Mouse (Mus musculus) macrophage (primary cell): ENCODE measurements around the gene Nhlrc3. TPM values are rescaled to one million over a fixed set of nuclear protein-coding genes. Genes with fewer than 3 reads are reported as not detected.

Experiments used
- H3K27ac ChIP-seq: fragments of 350-480 bp; formaldehyde crosslinking; 2 replicates; pipeline ENCODE4 v1.9.0; 2021
- H3K36me3 ChIP-seq: fragments of 350-480 bp; formaldehyde crosslinking; 2 replicates; pipeline ENCODE4 v1.9.0; 2021; ENCODE audit errors: inconsistent target
- H3K4me3 ChIP-seq: fragments of 350-480 bp; formaldehyde crosslinking; 2 replicates; pipeline ENCODE4 v1.9.0; 2021; ENCODE audit errors: inconsistent target
- H3K79me2 ChIP-seq: fragments of 350-480 bp; formaldehyde crosslinking; 2 replicates; pipeline ENCODE4 v1.9.0; 2021; ENCODE audit errors: inconsistent target
- WGBS: methylation state at CpG from one replicate; pipeline ENCODE4 v1.1.7; 2026; ENCODE audit warnings: inconsistent platforms; ENCODE audit not compliant: missing documents; 5-methylcytosine and 5-hydroxymethylcytosine counted together
- polyA plus RNA-seq: library from polyadenylated mRNA; stranded (reverse); fragments of 250-400 nt; gene quantifications from 3 replicates; pipeline ENCODE4 v1.2.4, GENCODE M21; 2018; ENCODE audit warnings: inconsistent platforms
- total RNA-seq, 78 experiments: library from RNA; depleted of rRNA; stranded (reverse); fragments of 250-400 nt; gene quantifications; 1 replicate in 9 of 78; 2 replicates in 24 of 78; 3 replicates in 43 of 78; 4 replicates in 2 of 78; pipeline ENCODE4 v1.2.4; 2018; ENCODE audit warnings: inconsistent platforms in 56 of 78

Nhlrc3 gene
- total RNA-seq (2018; cell fraction: chromatin; rRNA removed), result 100 to 1,000 TPM in 3 of 26 experiments, 10 to 100 TPM in 23; 37.2 to 137 (median 79.9) TPM
- total RNA-seq (2018; cell fraction: cytosol; rRNA removed), result 10 to 100 TPM; 20.5 to 64.6 (median 42.2) TPM
- total RNA-seq (2018; cell fraction: nucleus; rRNA removed), result 100 to 1,000 TPM in 11 of 26 experiments, 10 to 100 TPM in 15; 34.4 to 166 (median 96.6) TPM
- polyA plus RNA-seq, result 42.1 to 47.5 TPM (median 45.1 TPM) in 3 replicates

DNA sequence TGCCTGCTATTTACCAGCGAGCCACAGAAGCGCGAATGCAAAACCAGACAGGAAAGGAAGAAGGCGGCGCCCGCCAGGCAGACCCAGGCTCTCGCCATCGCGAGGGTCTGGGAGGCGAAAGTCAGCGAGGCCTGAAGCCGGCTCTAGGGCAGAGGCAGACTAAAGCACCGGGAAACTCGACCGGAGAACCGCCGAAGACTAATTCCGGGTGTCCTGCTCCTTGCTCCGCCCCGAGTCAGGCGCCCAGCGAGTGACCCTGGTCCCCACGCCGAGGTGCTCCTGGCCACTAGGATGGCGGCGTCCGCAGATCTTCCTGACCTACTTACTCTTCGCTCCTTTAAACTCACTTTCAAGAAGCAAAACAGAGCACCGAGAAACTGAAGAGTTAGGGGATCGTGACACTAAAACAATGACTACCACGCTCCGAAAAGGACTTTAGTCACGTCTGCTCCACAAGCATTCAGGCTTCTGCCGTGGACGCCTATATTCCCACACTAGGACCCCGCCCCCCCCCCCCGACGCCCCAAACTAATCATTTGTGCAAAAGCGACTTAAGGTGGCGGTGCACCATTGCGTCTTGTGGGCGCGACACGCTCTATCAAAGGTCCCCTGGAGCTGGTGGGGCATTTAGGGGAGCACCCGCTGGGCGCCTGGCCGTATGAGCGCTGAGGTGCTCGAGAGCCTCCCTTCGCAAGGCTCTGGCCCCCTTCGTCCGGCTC, at the start of gene Nhlrc3, which contains the start of gene Proser1:
TSS of gene Nhlrc3 (minus strand) at position 287 of the 719 bp plus-strand sequence.
TSS of gene Proser1 (plus strand) at position 621 of the 719 bp plus-strand sequence.
- peaks cover 12% of the 10 kb centered on the region for H3K36me3 ChIP-seq
- 2% methylated on average over 41 of the region's 52 CpGs for WGBS
- peak within 1 kb of the TSS; percentile 93 for H3K4me3 ChIP-seq
- H3K27ac ChIP-seq, result peak within 1 kb of the TSS; percentile 94
- H3K79me2 ChIP-seq, result peaks cover 86% of the 10 kb centered on the region

DNA sequence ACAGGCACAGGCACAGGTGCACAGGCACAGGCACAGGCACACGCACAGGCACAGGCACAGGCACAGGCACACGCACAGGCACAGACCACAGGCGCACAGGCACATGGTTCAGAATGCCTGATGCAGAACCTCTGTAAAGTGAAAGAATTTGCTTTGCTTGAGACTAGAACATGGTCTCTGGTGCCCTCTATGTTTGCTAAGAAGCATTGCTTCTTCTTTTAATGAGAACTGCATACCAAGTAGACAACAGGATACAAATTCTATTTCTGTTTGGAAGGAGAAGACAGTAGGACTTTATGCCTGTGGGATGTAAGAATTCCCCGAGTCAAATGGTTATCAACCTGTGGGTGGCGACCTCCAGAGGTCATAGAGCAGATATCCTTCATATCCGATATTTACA, 39.3 kb upstream of the Nhlrc3 start:
- no peaks in the 10 kb centered on the region for H3K79me2 ChIP-seq
- H3K27ac ChIP-seq, result no peak overlapping the region
- H3K4me3 ChIP-seq, result no peak overlapping the region
- H3K36me3 ChIP-seq, result no peaks in the 10 kb centered on the region
- WGBS, result 63% methylated on average over 6 of the region's 6 CpGs

DNA sequence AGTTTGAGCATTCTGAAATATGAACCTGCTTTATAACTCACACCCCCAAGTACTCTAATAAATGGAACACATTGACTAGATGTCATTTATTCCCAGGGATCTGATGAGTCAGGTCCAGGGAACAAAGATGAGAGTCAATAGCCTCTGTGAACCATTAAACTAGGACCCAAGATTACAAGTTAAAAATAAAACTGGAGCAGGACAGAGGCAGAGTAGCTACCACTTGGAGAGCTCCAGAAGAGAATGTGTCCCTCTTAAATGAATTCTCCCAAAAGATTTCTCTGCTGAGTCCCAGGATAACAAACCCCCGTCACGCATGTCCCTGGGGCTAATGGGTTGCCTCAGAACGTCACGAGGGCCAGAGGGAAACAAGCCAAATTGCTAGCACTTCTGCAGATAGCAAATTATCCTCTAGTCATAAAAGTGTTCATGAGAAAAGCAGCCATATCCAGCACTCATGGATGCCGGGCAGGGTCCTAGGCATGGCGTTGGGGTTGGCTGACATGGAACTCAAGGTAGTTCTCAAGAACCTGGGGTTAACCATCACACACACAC, 35.3 kb upstream of the Nhlrc3 start:
- no peaks in the 10 kb centered on the region for H3K79me2 ChIP-seq
- no peak overlapping the region for H3K27ac ChIP-seq
- 95% methylated on average over 6 of the region's 6 CpGs for WGBS
- H3K36me3 ChIP-seq, result no peaks in the 10 kb centered on the region
- H3K4me3 ChIP-seq, result no peak overlapping the region

DNA sequence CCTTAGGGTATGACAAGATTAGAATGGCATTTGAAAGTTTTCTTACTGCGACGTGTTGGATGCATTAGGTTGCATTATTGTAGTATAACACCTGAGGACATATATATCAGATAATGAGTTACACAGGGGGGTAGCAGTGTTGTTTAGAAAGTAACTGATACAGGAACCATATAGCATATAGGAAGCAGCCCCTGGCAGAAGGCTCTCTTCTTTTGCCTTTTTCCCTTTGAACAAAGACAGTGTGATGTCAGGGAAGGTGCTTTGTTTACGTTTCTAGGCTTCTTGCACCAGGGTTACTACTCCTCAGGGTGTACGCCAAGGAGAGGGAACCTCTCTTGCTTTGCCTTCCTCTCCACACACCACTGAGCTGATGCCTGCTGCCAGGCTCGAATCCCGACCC, 25.2 kb upstream of the Nhlrc3 start, which contains the start of gene Stoml3:
TSS of gene Stoml3 (plus strand) at position 301 of the 400 bp plus-strand sequence.
- Histone ChIP-seq H3K4me3 (no peak within 1 kb of the TSS), H3K79me2 (no peaks in the 10 kb centered on the region), H3K27ac (no peak within 1 kb of the TSS), H3K36me3 (no peaks in the 10 kb centered on the region)
- 93% methylated on average over 6 of the region's 6 CpGs for WGBS

GRCm38 (mm10) chr3:53486996-53487576, 24.0 kb upstream of the Nhlrc3 start:
- Histone ChIP-seq H3K4me3 (no peak overlapping the region), H3K36me3 (no peaks in the 10 kb centered on the region), H3K27ac (no peak overlapping the region), H3K79me2 (no peaks in the 10 kb centered on the region)
- whole genome bisulfite sequencing, result 49% methylated on average over 9 of the region's 9 CpGs

GRCm38 (mm10) chr3:53486561-53486960, 23.4 kb upstream of the Nhlrc3 start:
- no peaks in the 10 kb centered on the region for H3K79me2 ChIP-seq
- H3K27ac ChIP-seq, result no peak overlapping the region
- H3K36me3 ChIP-seq, result no peaks in the 10 kb centered on the region; the same call in 1 of the 2 replicates
- no peak overlapping the region for H3K4me3 ChIP-seq
- WGBS, result 92% methylated on average over 9 of the region's 10 CpGs

DNA sequence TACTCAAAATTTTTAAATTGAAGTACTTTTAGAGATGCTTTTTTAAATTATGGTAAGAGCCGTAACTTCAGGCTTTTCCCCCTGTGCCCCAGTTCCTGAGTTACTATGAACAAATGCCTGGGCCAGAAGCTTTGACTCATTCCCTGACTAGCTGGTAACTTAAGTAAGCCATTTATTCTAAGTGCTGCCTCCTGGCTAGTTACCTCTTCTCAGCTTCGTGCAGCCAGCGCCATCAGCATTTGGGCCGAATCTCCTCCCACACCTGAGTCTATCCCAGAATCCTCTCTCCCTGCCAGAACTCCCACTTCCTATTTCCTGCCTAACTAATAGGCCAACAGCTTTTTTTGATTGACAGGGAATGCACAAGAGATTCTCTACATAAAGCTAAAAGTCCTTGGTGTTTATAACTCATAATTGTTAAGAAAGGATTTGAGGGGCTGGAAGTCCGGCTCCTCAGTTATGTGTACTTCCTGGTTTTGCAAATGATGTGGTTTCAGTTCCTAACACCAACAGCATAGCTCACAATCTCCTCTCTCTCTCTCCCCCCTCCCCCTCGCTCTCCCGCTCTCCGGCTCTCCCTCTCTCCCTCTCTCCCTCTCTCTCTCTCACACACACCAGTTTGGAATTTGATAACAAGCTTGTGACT, 20.4 kb upstream of the Nhlrc3 start:
- peaks cover 11% of the 10 kb centered on the region; the same call in 1 of the 2 replicates for H3K36me3 ChIP-seq
- H3K79me2 ChIP-seq, result no peaks in the 10 kb centered on the region
- 31% methylated on average over 8 of the region's 8 CpGs for WGBS
- no peak overlapping the region for H3K4me3 ChIP-seq
- peak overlapping the region; percentile 22; the same call in 1 of the 2 replicates for H3K27ac ChIP-seq

- WGBS, result 95% methylated on average over 17 of the region's 30 CpGs
Observed at GRCm38 (mm10) chr3:53478419-53479046, 15.4 kb upstream of the Nhlrc3 start.

GRCm38 (mm10) chr3:53477468-53477867, 14.3 kb upstream of the Nhlrc3 start:
- H3K79me2 ChIP-seq, result no peaks in the 10 kb centered on the region
- WGBS, result 98% methylated on average over 13 of the region's 17 CpGs
- H3K36me3 ChIP-seq, result peaks cover 68% of the 10 kb centered on the region
- no peak overlapping the region for H3K4me3 ChIP-seq
- H3K27ac ChIP-seq, result no peak overlapping the region

More at GRCm38 (mm10) chr3:53478419-53479046, 15.4 kb upstream of the Nhlrc3 start:
- H3K4me3 ChIP-seq, result no peak overlapping the region
- no peak overlapping the region for H3K27ac ChIP-seq
- no peaks in the 10 kb centered on the region for H3K79me2 ChIP-seq
- peaks cover 57% of the 10 kb centered on the region for H3K36me3 ChIP-seq

- H3K36me3 ChIP-seq, result peaks cover 84% of the 10 kb centered on the region
- H3K79me2 ChIP-seq, result peaks cover 1% of the 10 kb centered on the region; the same call in 1 of the 2 replicates
- 71% methylated on average over 6 of the region's 6 CpGs for WGBS
- no peak overlapping the region for H3K4me3 ChIP-seq
- H3K27ac ChIP-seq, result no peak overlapping the region
Observed at GRCm38 (mm10) chr3:53475889-53476288, 12.8 kb upstream of the Nhlrc3 start.

DNA sequence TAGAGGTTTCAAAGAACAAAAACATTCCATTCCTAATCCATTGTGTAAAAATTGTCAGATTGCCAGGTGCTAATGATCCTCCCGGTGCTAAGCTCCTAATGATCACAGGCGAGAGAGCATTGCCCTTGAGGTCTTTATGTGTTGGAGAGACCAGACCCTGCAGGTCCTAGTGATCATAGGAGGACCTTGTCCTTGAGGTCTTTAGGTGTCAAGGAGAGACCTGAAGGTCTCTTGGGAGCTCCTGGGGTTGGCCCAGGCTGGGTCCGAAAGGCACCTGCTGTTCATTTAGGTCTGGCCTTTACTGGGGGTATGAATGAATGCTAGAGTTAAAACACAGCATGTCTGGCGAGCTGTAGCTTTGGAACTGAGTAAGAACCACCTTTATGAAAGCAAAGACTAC, 11.0 kb upstream of the Nhlrc3 start:
- peaks cover 18% of the 10 kb centered on the region for H3K79me2 ChIP-seq
- H3K36me3 ChIP-seq, result peaks cover 80% of the 10 kb centered on the region
- H3K27ac ChIP-seq, result no peak overlapping the region
- no peak overlapping the region for H3K4me3 ChIP-seq
- 94% methylated on average over 4 of the region's 4 CpGs for WGBS

GRCm38 (mm10) chr3:53472061-53472460, 8.9 kb upstream of the Nhlrc3 start:
- H3K36me3 ChIP-seq, result peaks cover 66% of the 10 kb centered on the region
- no peak overlapping the region for H3K27ac ChIP-seq
- H3K4me3 ChIP-seq, result no peak overlapping the region
- H3K79me2 ChIP-seq, result peaks cover 39% of the 10 kb centered on the region
- WGBS, result 95% methylated on average over 5 of the region's 5 CpGs

DNA sequence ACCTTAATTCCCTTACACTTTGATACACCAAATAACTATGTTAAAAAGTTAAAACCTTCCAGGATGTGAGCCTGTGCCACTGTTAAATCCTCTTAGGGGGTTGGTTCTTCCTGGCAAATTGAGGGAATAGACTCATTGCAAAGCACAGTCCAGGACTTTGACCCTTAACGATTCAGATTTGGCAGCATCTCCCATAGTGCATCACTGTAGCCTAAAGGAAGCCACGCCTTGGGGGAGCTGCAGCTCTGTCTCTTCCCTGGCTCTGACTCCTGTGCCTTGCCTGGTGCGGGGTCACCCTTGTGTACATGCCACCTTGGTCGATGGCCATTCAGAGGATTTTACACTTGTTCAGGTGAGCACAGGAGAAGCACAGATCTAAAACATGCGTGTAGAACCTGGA, 6.5 kb upstream of the Nhlrc3 start:
- Histone ChIP-seq H3K79me2 (peaks cover 63% of the 10 kb centered on the region), H3K4me3 (no peak overlapping the region), H3K36me3 (peaks cover 45% of the 10 kb centered on the region), H3K27ac (no peak overlapping the region)
- WGBS, result 92% methylated on average over 5 of the region's 5 CpGs

- WGBS, result 97% methylated on average over 3 of the region's 5 CpGs
- no peak overlapping the region for H3K27ac ChIP-seq
- H3K4me3 ChIP-seq, result no peak overlapping the region
- peaks cover 80% of the 10 kb centered on the region for H3K79me2 ChIP-seq
- H3K36me3 ChIP-seq, result peaks cover 22% of the 10 kb centered on the region
Observed at GRCm38 (mm10) chr3:53467356-53467755, 4.2 kb upstream of the Nhlrc3 start.
